Mouse (Mus musculus) Patski (cell line): ENCODE measurements around the gene Nr4a1. TPM values are rescaled to one million over a fixed set of nuclear protein-coding genes. Genes with fewer than 3 reads are reported as not detected.
A peak's percentile ranks its signal among the peaks of the same experiment; 100 is the strongest.

ENCODE experiments used
- ATAC-seq: fragments of 100-300 bp; one replicate; pipeline ENCODE4 v1.8.0; 2021
- CTCF ChIA-PET: fragments of 350-600 bp; sonication (Branson Sonifier 250); formaldehyde crosslinking; loops from one replicate; lab custom pipeline; 2022; ENCODE audit warnings: inconsistent platforms; lab: Charles Lee
- POLR2A ChIA-PET: fragments of 350-600 bp; sonication (Branson Sonifier 250); formaldehyde crosslinking; loops from one replicate; lab custom pipeline; 2022; ENCODE audit warnings: antibody characterized with exemption, inconsistent platforms; lab: Charles Lee
- DNase-seq: peaks from one replicate; pipeline ENCODE4 v3.0.0-alpha.2; 2011; ENCODE audit warnings: low read depth, low spot score
- H3K27me3 ChIP-seq: fragments of 371-371 bp; one replicate; pipeline ENCODE4 v1.5.1; 2021
- CTCF ChIP-seq: fragments of 100-300 bp; IDR thresholded peaks from one replicate; pipeline ENCODE4 v1.5.1; 2021
- in situ Hi-C: fragments of 300-500 bp; cut with MboI; formaldehyde crosslinking; loops from 3 replicates; pipeline ENCODE4 v1.11.1; 2018; ENCODE audit warnings: low pct_unique_long_range_greater_than_20kb, mixed read lengths
- polyA plus RNA-seq: library from polyadenylated mRNA; unstranded; gene quantifications from one replicate; pipeline ENCODE4 v1.2.3, GENCODE M21; 2021

The Nr4a1 gene
- polyA plus RNA-seq, 1 experiment from 2014 or later = 2.2 TPM

DNA sequence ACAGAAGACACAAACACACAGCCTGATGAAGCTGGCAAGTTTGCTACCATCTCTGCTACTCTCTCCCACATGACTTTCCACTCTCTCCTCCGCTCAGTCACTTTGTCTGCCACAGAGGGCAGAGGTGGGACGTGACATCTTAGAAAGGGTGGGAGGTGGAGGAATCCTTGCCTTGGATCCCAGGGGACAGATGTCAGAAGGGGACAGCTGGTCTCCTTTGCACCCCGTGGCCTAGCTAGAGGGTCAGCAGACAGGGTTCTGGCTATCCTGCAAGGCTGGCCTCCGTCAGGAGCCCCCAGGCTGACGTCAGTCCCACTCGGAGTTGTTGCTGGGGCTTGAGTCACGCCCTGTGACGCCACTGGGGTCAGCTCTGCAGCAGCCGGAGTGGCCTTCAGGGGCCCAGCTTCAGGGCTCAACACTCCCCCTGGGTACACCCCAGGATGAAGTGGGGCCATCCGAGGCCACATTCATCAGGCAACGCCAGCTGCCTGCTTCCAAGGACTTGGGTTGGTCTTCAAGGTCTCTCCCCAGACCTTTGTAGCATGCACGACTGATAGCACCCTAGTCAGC, 25.4 kb downstream of the Nr4a1 start:
- in situ Hi-C loops = no loop called here
- DNase-seq (no peak), ATAC-seq (no peak)
- ChIA-PET CTCF (interaction anchor here (1.2 to 11.6 kb wide), 4 partner anchors 32 to 43 kb away, joined by 3 to 88 read pairs (median 3); no protein-coding TSS in a partner anchor), POLR2A (interaction anchor here (0.6 kb wide), 1 partner anchor 8 kb away, joined by 3 read pairs; no protein-coding TSS in a partner anchor)
- H3K27me3 ChIP-seq = no peaks in the 10 kb centered on the region
- no peak for TF ChIP-seq CTCF

DNA sequence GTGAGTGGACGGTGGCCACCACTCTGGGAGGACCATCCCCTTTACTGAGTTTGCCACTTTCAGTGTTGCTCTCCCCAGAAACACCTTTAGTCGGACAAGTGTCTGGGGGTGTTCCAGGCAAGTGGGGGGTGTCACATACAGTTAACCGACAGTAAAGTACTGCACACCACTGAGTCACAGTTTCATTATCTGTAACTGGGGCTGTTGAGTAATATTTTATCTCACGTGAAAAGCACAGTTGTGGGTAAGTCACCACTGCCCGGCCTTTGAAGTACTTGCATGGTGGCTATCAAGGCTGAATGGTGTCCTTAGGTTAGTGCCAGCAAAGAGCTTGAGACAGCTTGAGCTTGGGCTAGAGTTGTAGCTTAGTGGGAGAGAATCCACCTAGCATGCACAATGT, 28.4 kb downstream of the Nr4a1 start:
- ChIA-PET POLR2A (interaction anchor here (1.1 to 2.2 kb wide), 4 partner anchors 9 to 61 kb away, joined by 3 to 9 read pairs (median 8); no protein-coding TSS in a partner anchor), CTCF (interaction anchor here (1.1 to 11.6 kb wide), 11 partner anchors 10 to 61 kb away, joined by 3 to 88 read pairs (median 9); no protein-coding TSS in a partner anchor)
- in situ Hi-C loops = loop anchor here (5.0 kb wide), 1 partner anchor 40 kb away; no protein-coding TSS in a partner anchor
- no peak for ATAC-seq
- H3K27me3 ChIP-seq = no peaks in the 10 kb centered on the region
- TF ChIP-seq CTCF = no peak
- DNase-seq = no peak

DNA sequence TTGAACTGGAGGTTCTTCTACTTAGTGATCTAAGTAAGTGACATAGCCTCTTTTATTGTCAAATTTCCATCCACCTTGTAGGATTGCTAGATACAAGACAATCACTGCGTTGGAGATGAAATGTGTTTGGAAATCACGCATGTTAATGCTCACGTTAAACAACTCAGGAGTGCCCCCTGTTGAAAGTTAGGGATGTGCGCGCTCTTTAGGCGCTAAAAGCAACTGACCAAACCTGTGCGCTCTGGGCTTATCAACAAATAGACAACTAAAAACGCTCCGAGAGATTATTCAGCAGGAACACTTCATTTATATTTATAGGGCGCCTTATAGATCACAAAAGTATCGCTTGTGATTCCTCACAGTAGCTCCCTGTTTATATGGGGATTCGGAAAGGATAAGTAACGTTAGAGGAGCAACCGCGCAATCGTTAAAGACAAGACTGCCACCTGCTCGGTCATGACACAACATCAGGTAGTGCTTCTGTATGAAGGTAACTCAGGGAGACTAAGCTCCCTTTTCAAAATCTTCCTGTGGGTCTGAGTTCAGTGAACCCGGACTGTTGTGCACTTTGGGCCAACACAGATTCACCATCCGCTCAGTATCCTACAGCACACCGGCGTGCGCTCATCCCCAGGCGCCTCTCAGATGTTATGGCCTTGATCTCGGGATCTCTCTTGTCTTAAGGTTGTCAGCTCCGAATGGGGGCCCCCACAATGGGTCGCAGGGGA, 29.3 kb downstream of the Nr4a1 start:
- no peak for DNase-seq
- POLR2A ChIA-PET = interaction anchor here (0.6 to 2.2 kb wide), 8 partner anchors 10 to 615 kb away, joined by 3 to 9 read pairs (median 4); partner anchors contain the start of gene 6030408B16Rik
- CTCF ChIA-PET = interaction anchor here (0.5 to 11.6 kb wide), 22 partner anchors 9 to 135 kb away, joined by 3 to 88 read pairs (median 4); no protein-coding TSS in a partner anchor
- H3K27me3 ChIP-seq = no peaks in the 10 kb centered on the region
- in situ Hi-C loops = loop anchor here (5.0 kb wide), 1 partner anchor 41 kb away; no protein-coding TSS in a partner anchor
- ATAC-seq = no peak
- no peak for TF ChIP-seq CTCF

DNA sequence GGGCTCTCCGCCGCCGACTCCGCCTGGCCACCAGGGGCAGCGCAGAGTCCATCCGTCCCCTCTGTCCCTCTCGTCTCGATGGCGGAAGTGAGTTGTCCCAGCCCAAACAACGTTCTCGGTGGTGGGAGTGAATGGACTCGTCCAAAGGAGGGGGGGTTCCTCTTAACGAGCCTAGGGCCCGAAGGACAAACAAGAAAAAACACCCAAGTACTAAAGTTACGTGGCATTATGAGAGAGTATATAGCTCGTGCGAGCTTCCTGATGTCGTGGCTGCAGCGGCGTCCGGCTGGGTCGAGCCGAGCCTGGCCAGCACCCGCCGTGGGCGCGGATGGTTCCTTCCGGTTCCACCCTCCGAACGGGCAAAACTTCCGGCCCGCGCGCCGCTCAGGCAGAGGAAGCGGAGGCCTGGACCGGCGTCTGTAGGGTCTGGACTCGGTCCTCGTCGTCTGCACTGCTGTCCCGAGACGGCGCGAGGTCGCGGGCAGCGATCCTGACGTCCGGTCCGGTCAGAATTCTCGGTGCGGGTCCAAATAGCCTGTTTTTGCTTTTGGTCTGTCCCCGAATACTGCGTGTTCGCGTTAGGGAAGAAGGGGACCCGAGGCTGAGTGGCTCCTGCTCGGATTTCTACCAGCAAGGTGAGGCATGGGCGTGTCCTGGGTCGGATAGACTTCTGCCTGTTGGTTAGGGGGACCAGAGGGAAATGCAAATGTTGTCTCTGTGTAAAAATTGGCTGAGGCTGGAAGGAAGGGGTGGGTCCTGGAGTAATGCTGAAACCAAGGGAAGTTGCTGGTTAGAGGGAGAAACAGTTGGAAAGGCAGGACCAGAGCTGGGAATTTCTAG, 30.1 kb downstream of the Nr4a1 start, which contains the start of gene Atg101:
Atg101 (plus strand) TSS at position 362 of the 840 bp plus-strand sequence.
- in situ Hi-C loops = loop anchor here (5.0 kb wide), 1 partner anchor 42 kb away; no protein-coding TSS in a partner anchor
- TF ChIP-seq CTCF = no peak
- no peaks in the 10 kb centered on the region for H3K27me3 ChIP-seq
- ATAC-seq (peak; percentile 62), DNase-seq (peak; percentile 91)
- CTCF ChIA-PET = interaction anchor here (0.5 to 11.6 kb wide), 21 partner anchors 10 to 136 kb away, joined by 3 to 88 read pairs (median 5); no protein-coding TSS in a partner anchor
- POLR2A ChIA-PET = interaction anchor here (0.9 to 2.2 kb wide), 6 partner anchors 9 to 63 kb away, joined by 3 to 9 read pairs (median 6); partner anchors contain the start of gene 6030408B16Rik

DNA sequence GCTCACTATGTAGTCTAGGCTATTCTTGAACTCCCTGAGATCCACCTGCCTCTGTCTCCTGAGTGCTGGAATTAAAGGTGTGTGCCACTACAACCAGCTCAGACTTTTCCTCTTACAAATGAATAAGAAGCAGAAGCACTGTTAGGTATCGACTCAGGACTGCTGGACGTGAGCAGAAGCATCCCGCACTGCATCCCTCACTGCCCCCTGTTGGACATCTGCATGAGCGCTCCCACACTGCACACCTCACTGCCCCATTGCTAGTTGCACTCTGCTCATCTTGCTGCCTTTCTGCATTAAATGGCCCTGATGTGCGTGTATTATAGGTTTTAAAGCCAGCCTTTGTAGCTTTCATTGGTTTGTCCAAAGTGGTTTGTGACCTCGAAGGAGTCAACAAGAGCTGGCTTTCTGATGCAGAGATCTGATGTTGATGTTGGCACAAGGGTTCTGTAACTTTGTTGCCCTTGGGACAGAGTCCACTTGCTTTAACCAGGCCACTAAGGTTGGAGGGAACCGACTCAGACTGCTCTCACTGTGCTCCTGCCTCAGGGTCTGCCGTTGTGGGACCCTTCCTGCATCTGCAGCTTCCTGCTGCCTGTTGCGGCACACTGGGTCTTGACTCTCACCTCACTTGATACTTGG, 32.2 kb downstream of the Nr4a1 start:
- ChIA-PET POLR2A (no interaction called here), CTCF (interaction anchor here (6.1 to 11.6 kb wide), 2 partner anchors 29 to 43 kb away, joined by 41 to 88 read pairs; no protein-coding TSS in a partner anchor)
- TF ChIP-seq CTCF = no peak
- no peaks in the 10 kb centered on the region for H3K27me3 ChIP-seq
- no peak for DNase-seq
- ATAC-seq = no peak
- in situ Hi-C loops = no loop called here

DNA sequence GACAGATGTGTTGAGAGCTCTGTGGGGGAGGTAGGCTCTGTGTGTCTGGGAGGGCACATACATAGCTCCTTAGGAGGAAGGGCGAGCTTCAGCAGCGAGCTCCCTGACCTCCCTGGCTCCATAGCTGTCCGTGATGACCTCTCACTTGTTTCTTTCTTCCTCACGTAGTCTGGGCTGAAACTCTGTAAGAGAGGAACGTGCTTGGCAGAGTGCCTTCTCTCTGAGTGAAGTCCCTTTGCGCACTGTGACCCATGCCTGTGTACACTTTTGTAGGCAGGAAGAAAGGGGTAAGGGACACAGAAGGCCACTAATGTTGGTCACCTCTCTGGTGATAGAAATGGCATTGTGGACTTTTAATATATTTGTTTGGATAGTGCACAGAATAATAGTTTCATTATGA, 33.3 kb downstream of the Nr4a1 start:
- in situ Hi-C loops = no loop called here
- no peaks in the 10 kb centered on the region for H3K27me3 ChIP-seq
- ChIA-PET CTCF (interaction anchor here (6.1 kb wide), 1 partner anchor 28 kb away, joined by 41 read pairs; no protein-coding TSS in a partner anchor), POLR2A (no interaction called here)
- no peak for TF ChIP-seq CTCF
- DNase-seq (no peak), ATAC-seq (no peak)

DNA sequence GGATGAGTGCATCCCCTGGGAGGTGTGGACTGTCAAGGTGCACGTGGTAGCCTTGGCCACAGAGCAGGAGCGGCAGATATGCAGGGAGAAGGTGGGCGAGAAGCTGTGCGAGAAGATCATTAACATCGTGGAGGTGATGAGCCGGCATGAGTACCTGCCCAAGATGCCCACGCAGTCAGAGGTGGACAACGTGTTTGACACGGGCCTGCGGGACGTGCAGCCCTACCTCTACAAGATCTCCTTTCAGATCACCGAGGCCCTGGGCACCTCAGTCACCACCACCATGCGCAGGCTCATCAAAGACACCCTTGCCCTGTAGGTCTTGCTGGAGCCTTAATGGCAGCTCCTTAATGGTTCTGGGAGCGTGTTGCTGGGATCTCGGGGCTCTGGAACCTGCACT, 36.3 kb downstream of the Nr4a1 start:
- TF ChIP-seq CTCF = no peak
- no peak for DNase-seq
- ATAC-seq = no peak
- H3K27me3 ChIP-seq = no peaks in the 10 kb centered on the region
- CTCF ChIA-PET = interaction anchor here (0.9 to 1.4 kb wide), 2 partner anchors 26 to 43 kb away, joined by 3 read pairs; no protein-coding TSS in a partner anchor
- in situ Hi-C loops = no loop called here
- POLR2A ChIA-PET = interaction anchor here (1.3 kb wide), 1 partner anchor 25 kb away, joined by 4 read pairs; no protein-coding TSS in a partner anchor

DNA sequence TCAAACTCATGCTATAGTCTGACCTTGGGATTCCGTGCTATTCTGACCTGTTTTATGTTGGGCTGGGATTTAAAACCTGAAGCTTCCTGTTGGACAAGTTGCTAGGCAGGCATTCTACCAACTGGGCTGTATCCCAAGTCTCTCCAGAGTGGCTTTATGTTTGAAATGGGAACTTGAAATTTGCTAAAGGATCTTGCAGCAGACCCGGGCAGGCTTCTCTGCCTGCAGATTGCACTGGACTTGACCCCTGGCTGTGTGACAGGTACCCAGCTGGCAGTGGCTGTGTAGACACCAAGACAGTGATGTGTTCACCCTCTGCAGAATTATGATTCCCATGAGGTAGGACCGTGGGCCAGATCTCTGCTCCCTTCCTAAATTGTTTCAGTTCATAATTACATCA, 37.9 kb downstream of the Nr4a1 start:
- in situ Hi-C loops = no loop called here
- DNase-seq (no peak), ATAC-seq (no peak)
- ChIA-PET CTCF (interaction anchor here (1.3 to 1.4 kb wide), 2 partner anchors 18 to 24 kb away, joined by 3 read pairs; no protein-coding TSS in a partner anchor), POLR2A (no interaction called here)
- no peak for TF ChIP-seq CTCF
- no peaks in the 10 kb centered on the region for H3K27me3 ChIP-seq

DNA sequence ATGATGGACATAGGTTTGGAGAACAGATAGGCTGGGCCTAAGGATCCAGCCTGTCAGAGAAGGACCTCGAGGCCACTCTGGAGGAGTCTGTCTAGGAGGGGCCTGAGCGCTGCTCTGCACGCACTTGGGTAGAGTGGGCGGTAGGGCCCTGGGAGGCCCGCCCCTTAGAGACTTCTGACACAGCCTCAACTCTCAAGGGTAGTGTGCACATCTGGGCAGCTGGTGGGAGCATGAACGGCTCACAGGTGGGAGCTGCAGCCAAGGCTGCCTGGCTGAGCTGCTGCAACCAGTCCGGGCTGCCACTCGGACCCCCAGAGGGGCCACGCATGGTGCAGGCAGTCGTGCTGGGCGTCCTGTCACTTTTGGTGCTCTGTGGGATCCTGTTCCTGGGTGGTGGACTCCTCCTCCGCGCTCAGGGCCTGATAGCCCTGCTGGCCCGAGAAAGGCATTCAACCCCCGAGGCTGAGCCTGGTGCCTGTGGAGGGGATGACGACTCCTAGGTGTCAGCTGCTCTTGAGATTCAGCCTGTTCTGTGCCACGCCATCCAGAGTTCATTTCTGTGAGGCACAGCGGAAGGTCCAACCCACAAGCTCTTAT, 39.1 kb downstream of the Nr4a1 start, which contains the start of gene 6030408B16Rik:
6030408B16Rik (plus strand) TSS at position 188 of the 597 bp plus-strand sequence.
- ChIA-PET POLR2A (interaction anchor here (0.6 to 1.3 kb wide), 2 partner anchors 9 to 18 kb away, joined by 3 to 4 read pairs; partner anchors contain the start of gene Atg101), CTCF (interaction anchor here (1.0 kb wide), 2 partner anchors 9 to 23 kb away, joined by 3 read pairs; partner anchors contain the start of gene Atg101)
- ATAC-seq = no peak
- no peak for DNase-seq
- in situ Hi-C loops = no loop called here
- TF ChIP-seq CTCF = no peak
- no peaks in the 10 kb centered on the region for H3K27me3 ChIP-seq
